Mouse (Mus musculus): ENCODE data around the gene Islr. TPM values are rescaled to one million over a fixed set of nuclear protein-coding genes. Genes with fewer than 3 reads are reported as not detected.

Gene Islr
- total RNA-seq, 2 experiments from 2014 or later = 58.1 to 77.5 TPM

- intact Hi-C loops (cut with DNase I; ENCODE audit: low total_unique reads) = loop anchor here (5.0 kb wide), 1 partner anchor 162 kb away; no protein-coding TSS in a partner anchor
- DNase-seq = peak; percentile 64
Observed at GRCm38 (mm10) chr9:58199381-58200269, 4.5 kb downstream of the Islr start.

GRCm38 (mm10) chr9:58198801-58199371 is 5.2 kb downstream of the Islr start:
- DNase-seq = no peak
- intact Hi-C loops (cut with DNase I; ENCODE audit: low total_unique reads) = no loop called here

GRCm38 (mm10) chr9:58197781-58198701 is 6.1 kb downstream of the Islr start:
- DNase-seq = peak; percentile 58
- intact Hi-C loops (cut with DNase I; ENCODE audit: low total_unique reads) = no loop called here

GRCm38 (mm10) chr9:58196610-58197567 is 7.2 kb downstream of the Islr start:
- no peak for DNase-seq
- intact Hi-C loops (cut with DNase I; ENCODE audit: low total_unique reads) = no loop called here

GRCm38 (mm10) chr9:58196141-58196540 is 8.0 kb downstream of the Islr start:
- intact Hi-C loops (cut with DNase I; ENCODE audit: low total_unique reads) = no loop called here
- no peak for DNase-seq

GRCm38 (mm10) chr9:58195671-58196070 is 8.4 kb downstream of the Islr start:
- no peak for DNase-seq
- intact Hi-C loops (cut with DNase I; ENCODE audit: low total_unique reads) = no loop called here

DNA sequence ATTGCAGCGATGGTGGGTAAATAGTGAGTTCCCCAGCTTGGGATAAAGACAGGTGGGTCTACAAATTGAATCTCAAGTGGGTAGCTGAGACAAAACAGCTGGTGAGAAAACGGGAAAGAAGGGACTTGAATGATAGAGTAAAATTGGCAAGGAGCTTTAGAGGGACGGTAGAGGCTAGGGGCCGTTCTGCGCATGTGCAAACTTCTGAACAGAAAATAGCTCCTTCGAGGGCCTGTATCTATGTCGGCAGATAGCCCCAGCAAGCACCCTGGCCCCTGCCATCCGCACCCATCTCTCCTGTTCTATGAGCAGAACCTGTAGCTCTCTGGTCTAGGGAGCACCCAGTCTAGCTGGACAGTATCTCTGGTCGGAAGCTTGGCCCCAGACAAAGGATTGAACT is 9.9 kb downstream of the Islr start:
- intact Hi-C loops (cut with DNase I; ENCODE audit: low total_unique reads) = no loop called here
- no peak for DNase-seq

DNA sequence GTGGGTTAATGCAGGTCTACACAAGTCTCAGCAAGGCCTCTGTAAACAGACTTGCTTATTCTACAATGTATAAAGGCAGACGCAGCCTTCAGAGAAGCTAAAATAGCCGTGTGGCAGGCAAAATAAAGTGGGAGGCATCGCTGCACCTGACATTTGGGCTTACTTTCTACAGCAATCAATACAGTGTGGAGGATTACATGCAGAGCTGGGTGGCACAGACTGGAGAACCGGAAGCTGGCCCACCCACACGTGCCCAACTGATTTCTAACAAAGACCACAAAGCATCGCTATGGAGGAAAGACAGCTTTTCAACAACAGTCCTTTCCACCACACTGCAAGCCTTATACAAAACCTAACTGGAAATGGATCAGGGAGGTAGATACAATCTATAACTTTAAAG is 19.6 kb downstream of the Islr start:
- intact Hi-C loops (cut with DNase I; ENCODE audit: low total_unique reads) = no loop called here
- no peak for DNase-seq

GRCm38 (mm10) chr9:58179390-58179789 is 24.7 kb downstream of the Islr start:
- intact Hi-C loops (cut with DNase I; ENCODE audit: low total_unique reads) = no loop called here
- no peak for DNase-seq

GRCm38 (mm10) chr9:58177165-58177564 is 26.9 kb downstream of the Islr start:
- intact Hi-C loops (cut with DNase I; ENCODE audit: low total_unique reads) = no loop called here
- DNase-seq = no peak

- intact Hi-C loops (cut with DNase I; ENCODE audit: low total_unique reads) = no loop called here
- no peak for DNase-seq
Observed at GRCm38 (mm10) chr9:58175745-58176487, 28.2 kb downstream of the Islr start.

DNA sequence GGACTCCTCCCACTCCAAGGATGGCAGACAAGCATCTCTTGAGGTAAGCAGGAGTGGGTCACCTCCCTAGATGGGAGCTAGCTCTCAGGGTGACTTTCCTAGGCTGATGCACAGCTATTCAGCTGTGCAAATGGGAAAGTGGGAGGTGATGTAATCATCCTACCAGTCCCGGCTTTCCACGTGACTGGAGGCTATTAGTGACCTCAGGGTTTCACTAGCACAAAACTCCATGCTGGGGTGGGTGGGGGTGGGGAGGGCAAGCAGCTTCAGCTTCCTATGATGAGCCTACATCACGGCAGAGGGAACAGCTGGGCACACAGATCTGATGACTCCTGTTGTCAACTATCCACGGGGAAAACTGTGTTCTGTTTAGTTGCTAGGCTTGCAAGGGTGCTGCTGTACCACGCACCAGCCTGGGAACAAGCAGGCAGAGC is 29.3 kb downstream of the Islr start:
- DNase-seq = no peak
- intact Hi-C loops (cut with DNase I; ENCODE audit: low total_unique reads) = no loop called here

- intact Hi-C loops (cut with DNase I; ENCODE audit: low total_unique reads) = no loop called here
Observed at GRCm38 (mm10) chr9:58172863-58173262, 31.2 kb downstream of the Islr start.

DNA sequence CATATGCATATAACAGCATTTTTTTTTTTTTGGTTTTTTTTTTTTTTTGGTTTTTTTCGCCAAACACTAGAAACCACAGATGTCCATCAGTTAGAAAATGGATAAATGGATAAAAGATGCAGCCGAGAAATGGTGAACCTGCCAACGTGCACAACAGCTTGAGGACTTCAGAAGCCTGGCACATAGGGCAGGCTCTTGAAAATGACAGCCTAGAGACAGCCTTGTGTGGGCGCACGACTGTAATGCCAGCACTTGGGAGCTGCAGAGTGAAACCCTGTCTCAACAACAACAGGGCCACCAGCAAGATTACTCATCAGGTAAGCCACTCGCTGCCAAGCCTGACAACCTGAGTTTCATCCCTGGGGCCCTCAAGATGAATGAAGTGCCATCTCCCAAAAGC is 34.7 kb downstream of the Islr start:
- intact Hi-C loops (cut with DNase I; ENCODE audit: low total_unique reads) = no loop called here
- DNase-seq = no peak

More at GRCm38 (mm10) chr9:58172863-58173262, 31.2 kb downstream of the Islr start:
- no peak for DNase-seq

- intact Hi-C loops (cut with DNase I; ENCODE audit: low total_unique reads) = no loop called here
- DNase-seq = no peak
Observed at GRCm38 (mm10) chr9:58168880-58169279, 35.2 kb downstream of the Islr start.

DNA sequence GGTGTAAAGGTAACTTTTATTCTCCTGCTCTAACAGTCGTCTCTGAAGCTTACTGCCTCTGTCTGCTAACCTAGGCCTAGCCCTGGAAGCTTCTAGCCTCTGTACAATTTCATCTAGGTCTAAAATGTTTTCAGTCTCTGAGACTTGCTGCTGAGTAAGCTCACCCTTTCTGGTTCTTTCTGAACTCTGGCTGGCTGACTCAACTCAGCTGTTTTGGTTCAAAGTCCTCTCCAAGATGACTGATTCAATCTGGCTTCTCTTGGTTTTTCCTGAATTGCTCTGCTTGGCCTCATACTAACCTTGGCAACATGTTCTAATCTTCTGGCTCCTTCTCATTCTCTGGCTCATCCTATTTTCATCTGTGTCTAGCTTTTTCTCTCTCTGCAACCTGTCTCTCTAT is 38.3 kb downstream of the Islr start:
- DNase-seq = no peak
- intact Hi-C loops (cut with DNase I; ENCODE audit: low total_unique reads) = no loop called here

DNA sequence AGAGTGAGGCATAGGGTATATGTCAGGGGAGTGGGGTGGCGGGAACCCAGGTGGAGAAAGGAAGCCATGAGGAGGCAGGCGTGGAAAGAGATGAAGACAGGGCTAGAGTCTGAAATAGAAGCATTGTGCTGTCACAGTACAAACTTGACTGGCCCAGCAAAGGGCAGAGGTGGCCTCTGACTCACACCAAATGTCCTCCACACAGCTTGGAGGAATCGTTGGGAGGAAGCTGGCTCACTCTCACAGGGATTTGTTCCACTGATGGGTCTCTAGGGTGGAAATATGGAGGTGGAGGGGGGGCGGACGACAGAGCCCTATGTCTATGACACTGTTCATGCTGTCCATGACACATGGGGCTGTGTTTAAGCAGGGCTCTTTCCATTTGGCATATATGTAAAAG is 41.0 kb downstream of the Islr start:
- no peak for DNase-seq
- intact Hi-C loops (cut with DNase I; ENCODE audit: low total_unique reads) = no loop called here

DNA sequence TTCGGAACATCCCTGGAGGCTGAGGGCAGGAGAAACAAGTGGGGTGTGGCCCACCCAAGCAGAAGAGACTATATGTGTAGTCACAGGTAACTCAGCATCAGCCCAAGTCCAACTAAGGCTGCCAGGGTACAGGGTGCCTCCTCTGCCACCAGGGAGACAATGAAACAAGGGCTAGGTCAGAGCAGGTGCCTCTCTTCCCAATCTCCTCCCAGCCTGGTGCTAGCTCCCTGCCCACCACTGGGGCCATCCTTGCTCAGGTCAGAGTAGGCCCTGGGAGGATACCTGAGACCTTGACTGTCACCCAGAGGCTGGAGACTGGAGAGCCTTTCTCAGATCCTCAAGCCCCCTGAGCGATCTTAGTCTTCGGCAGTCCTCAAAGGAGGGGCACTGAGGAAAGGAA is 41.9 kb downstream of the Islr start:
- intact Hi-C loops (cut with DNase I; ENCODE audit: low total_unique reads) = no loop called here
- no peak for DNase-seq

Measured in gastrocnemius, postnatal 14 days (tissue).